Mouse (Mus musculus) heart, embryonic 13.5 days (tissue): ENCODE results near the gene Arl15. TPM values are rescaled to one million over a fixed set of nuclear protein-coding genes. Genes with fewer than 3 reads are reported as not detected.

Experiments
- ATAC-seq: fragments of 200-750 bp; cut with Nextera tagmentation; 2 replicates; pipeline ENCODE4 v1.8.0; 2017; ENCODE audit warnings: moderate TSS enrichment; ENCODE audit not compliant: insufficient number of reproducible peaks, low FRiP score, low TSS enrichment; ENCODE audit errors: extremely low read depth
- H3K27ac ChIP-seq: fragments of 300-500 bp; sonication (generic); replicated peaks from 2 replicates; pipeline ENCODE4 v1.5.1; 2015; ENCODE audit warnings: moderate library complexity, mild to moderate bottlenecking, inconsistent platforms
- H3K27me3 ChIP-seq: fragments of 300-500 bp; sonication (generic); replicated peaks from 2 replicates; pipeline ENCODE4 v1.6.1; 2015; ENCODE audit warnings: mild to moderate bottlenecking, inconsistent platforms
- H3K36me3 ChIP-seq: fragments of 300-500 bp; sonication (generic); 2 replicates; pipeline ENCODE4 v1.6.1; 2015; ENCODE audit warnings: mild to moderate bottlenecking, inconsistent platforms
- H3K4me1 ChIP-seq: fragments of 300-500 bp; sonication (generic); 2 replicates; pipeline ENCODE4 v1.6.1; 2015; ENCODE audit warnings: inconsistent platforms
- H3K4me2 ChIP-seq: fragments of 300-500 bp; sonication (generic); 2 replicates; pipeline ENCODE4 v1.6.1; 2015; ENCODE audit warnings: inconsistent platforms, mild to moderate bottlenecking, moderate library complexity
- H3K4me3 ChIP-seq: fragments of 300-500 bp; sonication (generic); 2 replicates; pipeline ENCODE4 v1.5.1; 2015; ENCODE audit warnings: moderate library complexity, mild to moderate bottlenecking, inconsistent platforms
- H3K9ac ChIP-seq: fragments of 300-500 bp; sonication (generic); 2 replicates; pipeline ENCODE4 v1.6.1; 2015; ENCODE audit warnings: inconsistent platforms, mild to moderate bottlenecking, moderate library complexity
- H3K9me3 ChIP-seq: fragments of 300-500 bp; sonication (generic); 2 replicates; pipeline ENCODE4 v1.6.1; 2016; ENCODE audit warnings: inconsistent platforms
- WGBS: fragments of 180-500 bp; shearing (Covaris S2); methylation state at CpG from one replicate; pipeline ENCODE4 v1.1.7; 2015; ENCODE audit warnings: mixed read lengths; 5-methylcytosine and 5-hydroxymethylcytosine counted together
- polyA plus RNA-seq: library from polyadenylated mRNA; unstranded; fragments of >200 nt; fragmentation: Nextera tagmentation; extraction: Ambion mirVana; gene quantifications from 2 replicates; pipeline ENCODE4 v1.2.1, GENCODE M21; 2015

The Arl15 gene
- polyA plus RNA-seq, 1 experiment from 2014 or later = 6.1 TPM

- H3K27ac ChIP-seq = no peak overlapping the region
- no peak overlapping the region for H3K4me2 ChIP-seq
- H3K4me3 ChIP-seq = no peak overlapping the region
- H3K9me3 ChIP-seq = no peaks in the 10 kb centered on the region
- no peaks in the 10 kb centered on the region for H3K36me3 ChIP-seq
- ATAC-seq = no peak
- H3K27me3 ChIP-seq = no peaks in the 10 kb centered on the region
- H3K4me1 ChIP-seq = peaks cover 18% of the 10 kb centered on the region
- WGBS = 75% methylated on average over 3 of the region's 3 CpGs
- no peak overlapping the region for H3K9ac ChIP-seq
Measured at GRCm38 (mm10) chr13:113897498-113897897, 103.2 kb downstream of the Arl15 start.

GRCm38 (mm10) chr13:113897951-113898350 lies 103.6 kb downstream of the Arl15 start:
- Histone ChIP-seq H3K36me3 (no peaks in the 10 kb centered on the region), H3K9ac (no peak overlapping the region), H3K4me2 (no peak overlapping the region), H3K9me3 (no peaks in the 10 kb centered on the region), H3K27ac (no peak overlapping the region), H3K27me3 (no peaks in the 10 kb centered on the region), H3K4me3 (no peak overlapping the region), H3K4me1 (peaks cover 22% of the 10 kb centered on the region)
- WGBS = 77% methylated on average over 9 of the region's 9 CpGs
- ATAC-seq = no peak

DNA sequence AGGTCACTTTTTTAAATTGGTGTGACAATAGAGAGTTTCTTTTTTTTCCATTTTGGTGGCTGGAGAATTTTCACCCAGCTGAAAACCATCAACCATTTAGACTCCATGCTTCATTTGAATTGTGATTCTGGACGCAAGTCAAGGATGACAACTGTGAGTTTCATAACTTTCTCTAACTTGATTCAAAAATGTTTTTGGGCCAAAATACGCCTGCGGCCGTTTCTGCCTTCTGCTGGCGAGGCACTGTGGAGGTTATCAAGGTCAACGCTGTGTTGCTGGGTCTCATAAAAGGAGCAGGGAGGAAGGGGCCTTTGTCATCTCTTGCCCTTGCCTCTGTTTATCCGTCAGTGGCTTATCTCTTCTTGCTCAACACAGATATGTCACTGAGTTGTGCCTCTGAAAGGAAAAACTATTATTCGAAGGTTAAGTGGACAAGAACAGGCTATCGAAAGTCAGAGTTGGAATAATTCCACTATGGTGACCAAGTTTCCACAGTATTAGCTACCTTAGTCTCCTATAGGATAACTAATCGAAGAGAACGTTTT lies 106.8 kb downstream of the Arl15 start:
- ATAC-seq = no peak
- 34% methylated on average over 11 of the region's 11 CpGs for WGBS
- Histone ChIP-seq H3K4me1 (peaks cover 44% of the 10 kb centered on the region), H3K9me3 (no peaks in the 10 kb centered on the region), H3K9ac (no peak overlapping the region), H3K27ac (no peak overlapping the region), H3K27me3 (no peaks in the 10 kb centered on the region), H3K36me3 (no peaks in the 10 kb centered on the region), H3K4me2 (no peak overlapping the region), H3K4me3 (no peak overlapping the region)

- WGBS = 25% methylated on average over 6 of the region's 6 CpGs
- Histone ChIP-seq H3K9ac (no peak overlapping the region), H3K36me3 (no peaks in the 10 kb centered on the region), H3K27ac (0 out of 2 replicates have a peak overlapping the region, but pooled peaks have one; percentile 2), H3K9me3 (no peaks in the 10 kb centered on the region), H3K4me2 (peak overlapping the region; percentile 24), H3K27me3 (no peaks in the 10 kb centered on the region), H3K4me1 (peaks cover 38% of the 10 kb centered on the region), H3K4me3 (no peak overlapping the region)
- no peak for ATAC-seq
Measured at GRCm38 (mm10) chr13:113903255-113903654, 109.0 kb downstream of the Arl15 start.

DNA sequence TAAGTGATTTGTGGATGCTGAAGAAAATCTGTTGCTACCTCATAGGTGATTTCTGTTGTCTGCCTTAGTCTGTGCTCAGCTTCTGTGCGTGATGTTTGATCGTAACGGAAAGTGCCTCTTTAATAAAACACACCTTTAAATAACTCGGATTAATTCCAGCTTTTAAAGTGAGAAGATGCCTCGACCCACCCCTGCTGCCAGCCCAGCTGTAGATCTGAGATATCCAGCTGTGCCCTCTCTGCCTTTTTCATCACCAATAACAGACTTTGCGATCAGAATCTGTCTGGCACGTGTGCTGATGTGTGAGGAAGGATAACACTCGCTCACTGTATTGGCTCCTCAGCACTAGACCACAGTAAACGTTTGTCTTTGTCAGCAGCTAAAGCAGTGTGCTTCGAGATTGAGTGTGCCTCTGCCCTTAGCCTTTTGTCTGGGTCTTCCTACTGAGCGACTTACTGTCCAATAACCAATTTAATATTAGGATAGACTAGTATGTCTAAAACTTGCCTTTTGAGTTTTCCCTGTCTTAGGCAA lies 117.7 kb downstream of the Arl15 start:
- no peak for ATAC-seq
- Histone ChIP-seq H3K9ac (no peak overlapping the region), H3K27me3 (no peaks in the 10 kb centered on the region), H3K36me3 (no peaks in the 10 kb centered on the region; the same call in 1 of the 2 replicates), H3K4me1 (peaks cover 14% of the 10 kb centered on the region), H3K27ac (no peak overlapping the region), H3K4me2 (no peak overlapping the region), H3K9me3 (no peaks in the 10 kb centered on the region; the same call in 1 of the 2 replicates), H3K4me3 (no peak overlapping the region)
- 54% methylated on average over 11 of the region's 11 CpGs for WGBS

DNA sequence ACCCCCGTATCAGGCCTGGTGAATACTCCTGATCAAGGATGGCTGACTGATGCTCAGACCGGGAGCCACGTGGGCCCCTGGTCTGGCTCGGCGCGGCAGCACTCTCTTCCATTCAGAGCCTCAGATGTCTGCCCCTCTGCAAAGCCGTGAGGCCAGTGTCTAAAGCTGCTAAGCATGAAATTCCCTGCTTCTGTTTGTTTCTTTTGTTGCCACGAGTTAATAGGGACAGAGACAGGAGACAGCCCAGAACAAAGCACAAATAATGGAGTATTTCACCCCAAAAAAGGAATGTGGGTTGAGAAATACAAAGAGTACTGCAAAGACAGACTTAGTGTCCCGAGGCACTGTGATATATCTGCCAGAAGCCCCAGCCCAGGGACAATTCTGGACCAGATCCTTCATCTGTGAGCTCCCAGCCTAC lies 120.3 kb downstream of the Arl15 start:
- 54% methylated on average over 9 of the region's 9 CpGs for WGBS
- H3K4me1 ChIP-seq = peaks cover 20% of the 10 kb centered on the region
- H3K4me3 ChIP-seq = no peak overlapping the region
- H3K36me3 ChIP-seq = no peaks in the 10 kb centered on the region; the same call in 1 of the 2 replicates
- H3K4me2 ChIP-seq = no peak overlapping the region
- no peak for ATAC-seq
- H3K27me3 ChIP-seq = no peaks in the 10 kb centered on the region
- no peak overlapping the region for H3K27ac ChIP-seq
- H3K9ac ChIP-seq = no peak overlapping the region
- H3K9me3 ChIP-seq = no peaks in the 10 kb centered on the region; the same call in 1 of the 2 replicates

DNA sequence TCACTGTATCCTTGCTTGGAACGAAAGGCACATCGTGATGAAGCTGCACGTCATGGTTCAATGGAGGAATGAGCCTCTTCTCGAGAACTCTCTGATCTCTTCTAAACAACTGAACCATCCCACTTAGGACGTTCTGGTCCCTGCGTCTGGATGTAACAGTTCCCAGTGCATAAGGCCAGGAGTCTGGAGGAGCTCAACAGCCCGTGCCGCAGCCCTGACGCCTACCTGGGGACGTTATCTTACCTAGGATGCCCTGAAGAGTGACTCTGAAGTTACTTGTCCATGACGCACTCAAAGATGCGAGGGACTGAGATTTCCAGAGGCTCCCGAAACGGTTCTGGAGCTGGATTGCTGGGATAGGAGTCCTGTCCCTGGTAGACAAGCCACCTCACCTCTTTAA lies 121.4 kb downstream of the Arl15 start:
- Histone ChIP-seq H3K9me3 (no peaks in the 10 kb centered on the region), H3K4me3 (no peak overlapping the region), H3K4me2 (no peak overlapping the region), H3K27me3 (no peaks in the 10 kb centered on the region), H3K4me1 (peaks cover 15% of the 10 kb centered on the region), H3K36me3 (no peaks in the 10 kb centered on the region; the same call in 1 of the 2 replicates), H3K27ac (no peak overlapping the region), H3K9ac (no peak overlapping the region)
- 86% methylated on average over 14 of the region's 14 CpGs for WGBS
- no peak for ATAC-seq

- ATAC-seq = no peak
- Histone ChIP-seq H3K4me1 (peaks cover 12% of the 10 kb centered on the region), H3K9me3 (no peaks in the 10 kb centered on the region), H3K4me2 (no peak overlapping the region), H3K27ac (no peak overlapping the region), H3K4me3 (no peak overlapping the region), H3K27me3 (no peaks in the 10 kb centered on the region), H3K36me3 (no peaks in the 10 kb centered on the region; the same call in 1 of the 2 replicates), H3K9ac (no peak overlapping the region)
- 89% methylated on average over 5 of the region's 5 CpGs for WGBS
Measured at GRCm38 (mm10) chr13:113916761-113917160, 122.5 kb downstream of the Arl15 start.

DNA sequence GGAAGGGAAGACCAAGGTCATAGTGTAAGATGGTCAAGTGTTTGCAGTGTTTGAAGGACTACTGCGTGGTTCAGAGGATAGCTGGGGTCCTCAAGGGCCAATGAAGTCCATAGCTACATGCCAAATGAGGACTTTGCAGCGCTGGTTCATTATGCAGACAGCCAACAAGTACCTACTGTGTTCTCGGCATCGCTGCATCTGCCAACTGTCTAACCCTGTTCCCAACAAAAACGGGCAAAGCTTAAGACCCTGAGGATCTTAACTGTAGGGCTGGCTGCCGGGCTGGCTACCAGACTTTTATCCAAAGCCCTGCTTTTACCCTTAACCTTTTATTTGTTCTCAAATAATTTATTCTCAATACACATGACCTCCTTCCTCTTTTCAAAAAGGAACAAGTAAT lies 123.1 kb downstream of the Arl15 start:
- no peak for ATAC-seq
- no peaks in the 10 kb centered on the region for H3K9me3 ChIP-seq
- H3K4me3 ChIP-seq = no peak overlapping the region
- no peak overlapping the region for H3K4me2 ChIP-seq
- 79% methylated on average over 6 of the region's 6 CpGs for WGBS
- no peaks in the 10 kb centered on the region for H3K27me3 ChIP-seq
- no peak overlapping the region for H3K27ac ChIP-seq
- H3K4me1 ChIP-seq = peaks cover 12% of the 10 kb centered on the region
- no peak overlapping the region for H3K9ac ChIP-seq
- H3K36me3 ChIP-seq = no peaks in the 10 kb centered on the region; the same call in 1 of the 2 replicates

DNA sequence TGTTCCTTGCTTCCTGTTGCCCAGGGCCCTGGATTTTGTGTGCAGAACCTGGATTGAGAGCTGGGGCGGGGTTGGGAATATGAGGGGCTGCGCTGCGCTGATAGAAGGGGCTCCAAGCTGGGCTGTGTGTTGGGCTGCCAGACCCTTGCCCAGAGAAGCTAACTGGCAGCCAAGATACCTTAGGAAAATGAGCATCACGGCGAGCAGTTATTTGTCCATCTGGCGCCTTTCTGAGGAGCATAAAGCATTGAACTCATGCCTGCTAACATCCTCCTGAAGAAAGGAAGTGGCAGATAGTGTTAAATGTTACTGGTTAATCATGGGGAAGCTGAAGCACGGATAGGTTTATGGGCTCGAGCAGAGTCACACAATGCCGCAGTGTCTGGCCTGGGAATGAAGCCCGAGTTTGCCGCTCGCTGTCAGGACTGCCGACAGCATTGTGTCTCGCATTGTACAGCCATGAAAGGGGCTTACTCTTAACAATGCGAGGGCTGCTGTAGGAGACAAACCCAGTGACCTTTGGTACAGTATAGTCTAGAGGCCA lies 123.6 kb downstream of the Arl15 start:
- no peak for ATAC-seq
- 61% methylated on average over 15 of the region's 15 CpGs for WGBS
- no peak overlapping the region for H3K4me2 ChIP-seq
- no peaks in the 10 kb centered on the region for H3K27me3 ChIP-seq
- H3K27ac ChIP-seq = no peak overlapping the region
- peaks cover 12% of the 10 kb centered on the region for H3K4me1 ChIP-seq
- H3K4me3 ChIP-seq = no peak overlapping the region
- H3K36me3 ChIP-seq = peaks cover 1% of the 10 kb centered on the region
- H3K9ac ChIP-seq = no peak overlapping the region
- H3K9me3 ChIP-seq = no peaks in the 10 kb centered on the region

DNA sequence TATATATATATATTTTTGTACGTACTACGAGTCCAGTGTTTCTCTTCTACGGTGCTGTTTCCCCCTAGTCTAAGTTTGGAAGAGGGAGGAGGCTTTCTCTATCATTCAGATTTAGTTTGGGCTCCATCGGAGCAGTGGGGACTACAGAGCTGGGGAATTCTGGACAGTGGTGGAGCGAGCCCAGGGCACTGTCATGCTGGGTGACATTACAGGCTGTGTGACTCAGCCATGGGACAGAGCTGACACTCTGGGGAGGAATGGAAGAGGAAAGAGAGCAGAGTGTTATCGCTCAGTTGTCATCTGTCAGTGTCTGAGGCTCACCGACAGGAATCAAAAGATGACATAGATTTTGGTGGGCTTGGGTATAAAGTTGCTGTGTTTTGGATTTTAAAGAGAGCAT lies 124.4 kb downstream of the Arl15 start:
- peaks cover 12% of the 10 kb centered on the region for H3K4me1 ChIP-seq

GRCm38 (mm10) chr13:113935697-113936096 lies 141.4 kb downstream of the Arl15 start:
- H3K4me1 ChIP-seq = peaks cover 26% of the 10 kb centered on the region
- no peak overlapping the region for H3K9ac ChIP-seq
- WGBS = 82% methylated on average over 4 of the region's 4 CpGs
- no peaks in the 10 kb centered on the region for H3K27me3 ChIP-seq
- ATAC-seq = no peak
- H3K4me3 ChIP-seq = no peak overlapping the region
- H3K4me2 ChIP-seq = no peak overlapping the region
- no peaks in the 10 kb centered on the region for H3K36me3 ChIP-seq
- H3K27ac ChIP-seq = no peak overlapping the region
- no peaks in the 10 kb centered on the region for H3K9me3 ChIP-seq

More for the DNA sequence above, 124.4 kb downstream of the Arl15 start:
- Histone ChIP-seq H3K4me2 (no peak overlapping the region), H3K9me3 (no peaks in the 10 kb centered on the region), H3K27me3 (no peaks in the 10 kb centered on the region), H3K9ac (no peak overlapping the region), H3K27ac (no peak overlapping the region), H3K4me3 (no peak overlapping the region), H3K36me3 (peaks cover 7% of the 10 kb centered on the region)
- no peak for ATAC-seq
- WGBS = 76% methylated on average over 7 of the region's 7 CpGs
